Mouse (Mus musculus) thymus, postnatal 25 days (tissue): Measurements from ENCODE around the gene Abca4.
"Not testable (repeated sequence)": the region's sequence is repeated elsewhere in the genome, so short reads cannot be mapped to it uniquely, and the experiment has no call there.

Experiments
- DNase-seq: peaks from one replicate; pipeline ENCODE4 v3.0.0; 2022

Gene Abca4

DNA sequence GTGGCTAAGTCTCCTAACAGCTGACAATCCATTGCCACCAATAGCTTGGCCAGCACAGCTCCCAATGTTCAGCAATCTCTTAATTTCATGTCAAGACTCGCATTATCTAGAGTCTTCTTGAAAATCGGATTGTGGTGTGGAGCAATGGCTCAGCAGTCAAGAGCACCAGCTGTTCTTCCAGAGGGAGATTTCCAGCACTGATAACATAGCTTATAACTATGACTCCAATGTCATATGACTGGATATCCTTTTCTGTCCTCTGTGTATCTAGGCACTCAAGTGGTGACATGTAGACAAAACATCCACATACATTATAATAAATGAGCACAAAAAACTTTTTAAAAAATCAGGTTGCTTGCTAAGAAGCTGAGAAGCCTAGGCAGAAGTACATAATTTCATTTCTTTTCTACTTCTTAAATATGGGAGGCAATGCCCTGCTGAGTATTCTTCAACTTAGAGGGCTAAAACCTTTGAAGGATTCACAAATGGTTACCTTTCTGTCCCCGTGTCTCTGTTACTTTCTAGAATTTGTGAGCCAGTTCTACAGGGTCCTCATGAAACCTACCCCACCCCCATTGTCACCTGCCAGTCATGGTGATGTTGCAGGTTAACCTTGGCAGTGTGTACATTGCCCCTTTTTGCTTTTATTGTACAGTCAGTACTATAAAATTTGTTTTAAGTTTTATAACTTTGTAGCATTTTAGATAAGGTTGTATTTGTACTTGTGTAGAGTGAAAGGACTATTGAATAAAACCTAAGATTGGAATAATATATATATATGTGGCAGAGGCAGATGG, 177.2 kb downstream of the Abca4 start:
- no peak for DNase-seq

DNA sequence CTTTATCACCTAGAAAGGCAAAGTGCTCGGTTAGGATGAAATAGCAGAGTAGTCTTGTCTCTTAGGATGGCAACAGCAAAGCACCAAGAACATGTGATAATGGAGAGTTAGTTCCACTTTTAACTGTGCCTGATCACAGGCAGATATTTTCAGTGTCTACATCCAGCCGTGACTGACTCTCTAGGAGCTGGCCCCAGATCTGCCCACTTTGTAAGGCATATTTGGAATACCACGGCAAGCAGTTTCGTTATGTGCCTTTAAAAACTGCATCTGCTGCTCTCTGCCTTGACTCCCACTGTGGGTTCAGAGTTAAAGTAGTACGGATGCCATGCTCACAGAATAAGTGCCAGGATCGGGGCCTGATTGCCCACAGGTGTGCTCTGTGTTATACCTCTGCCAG, 182.7 kb downstream of the Abca4 start:
- DNase-seq = not testable (repeated sequence)
